Mouse (Mus musculus): ENCODE measurements around the gene Cdh4.

The Cdh4 gene

DNA sequence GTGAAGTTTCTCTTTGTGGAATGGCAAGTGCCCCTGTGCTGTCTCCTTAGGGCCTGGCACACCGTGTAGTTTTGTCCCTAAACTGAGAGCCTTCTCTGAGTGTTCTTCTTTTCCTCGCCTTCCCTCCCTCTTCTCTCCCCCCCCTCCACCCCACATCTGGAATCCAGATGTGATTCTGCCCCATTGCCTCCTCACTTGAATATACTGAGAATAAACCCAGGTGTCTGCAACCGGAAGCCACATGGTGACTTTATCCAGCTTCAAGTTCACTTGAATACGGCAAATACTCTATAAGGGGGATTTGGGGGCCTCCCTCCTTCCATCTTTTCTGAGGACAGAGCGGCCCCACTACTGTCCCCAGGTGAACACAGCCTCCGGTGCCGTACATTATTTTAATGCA is 395.8 kb downstream of the Cdh4 start:
- in situ Hi-C loops (cut with MboI, MseI), result no loop called here

DNA sequence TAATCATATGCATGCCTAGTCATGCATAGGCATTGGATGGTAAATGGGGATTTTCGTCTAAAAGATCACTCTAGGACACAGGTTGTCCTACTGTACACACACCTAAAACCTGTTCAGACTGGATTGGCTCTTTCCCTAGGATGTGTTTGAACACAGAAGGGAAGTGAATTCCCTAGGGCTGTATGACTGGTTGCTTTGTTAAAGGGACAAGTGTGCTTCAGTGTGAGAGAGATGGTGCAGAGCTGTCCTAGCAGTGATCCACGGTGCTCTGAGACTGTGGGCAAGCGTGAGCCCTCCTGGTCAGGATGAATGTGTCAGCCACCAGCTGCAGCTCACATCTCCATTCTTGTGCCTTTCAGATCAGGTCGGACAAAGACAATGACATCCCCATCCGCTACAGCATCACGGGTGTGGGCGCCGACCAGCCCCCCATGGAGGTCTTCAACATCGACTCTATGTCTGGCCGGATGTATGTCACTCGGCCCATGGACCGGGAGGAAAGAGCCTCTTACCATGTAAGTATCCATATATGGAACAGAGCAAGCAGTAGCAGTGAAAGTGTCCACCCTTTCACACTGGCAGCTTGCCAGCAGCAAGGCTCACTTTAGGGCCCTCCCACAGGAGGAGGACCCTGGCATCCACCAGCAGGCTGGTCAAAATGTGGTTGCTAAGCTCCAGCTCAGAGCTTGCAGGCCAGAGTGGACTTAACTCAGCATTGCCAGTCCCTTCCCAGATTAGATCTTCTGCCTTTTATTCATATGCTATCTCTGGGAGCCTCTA is 400.6 kb downstream of the Cdh4 start:
- in situ Hi-C loops (cut with MboI, MseI), result no loop called here

DNA sequence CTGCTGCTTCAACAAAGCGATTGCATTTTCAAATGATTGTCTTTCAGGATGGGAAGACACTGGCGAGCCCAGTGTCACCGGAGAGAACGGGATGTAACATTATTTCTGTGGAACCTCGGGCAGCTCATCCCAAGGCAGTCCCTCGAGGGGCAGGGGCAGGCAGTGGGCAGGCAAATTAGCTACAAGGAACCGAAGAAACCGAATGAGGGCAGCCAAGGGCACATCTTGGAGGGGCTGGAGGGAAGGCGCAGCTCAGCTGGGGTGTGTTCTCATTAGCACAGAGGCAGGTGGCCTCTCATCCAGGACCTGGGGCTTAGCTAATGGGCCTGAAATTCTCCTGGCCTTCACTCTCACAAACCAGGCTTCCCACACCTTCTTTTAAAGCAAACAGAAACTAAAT is 407.5 kb downstream of the Cdh4 start:
- in situ Hi-C loops (cut with MboI, MseI), result no loop called here

- in situ Hi-C loops (cut with MboI, MseI), result no loop called here
These were observed 409.9 kb downstream of the Cdh4 start for GRCm38 (mm10) chr2:179852169-179852568.

GRCm38 (mm10) chr2:179852862-179853261 is 410.6 kb downstream of the Cdh4 start:
- in situ Hi-C loops (cut with MboI, MseI), result no loop called here

- in situ Hi-C loops (cut with MboI, MseI), result no loop called here
These were observed 411.7 kb downstream of the Cdh4 start for GRCm38 (mm10) chr2:179853892-179854291.

DNA sequence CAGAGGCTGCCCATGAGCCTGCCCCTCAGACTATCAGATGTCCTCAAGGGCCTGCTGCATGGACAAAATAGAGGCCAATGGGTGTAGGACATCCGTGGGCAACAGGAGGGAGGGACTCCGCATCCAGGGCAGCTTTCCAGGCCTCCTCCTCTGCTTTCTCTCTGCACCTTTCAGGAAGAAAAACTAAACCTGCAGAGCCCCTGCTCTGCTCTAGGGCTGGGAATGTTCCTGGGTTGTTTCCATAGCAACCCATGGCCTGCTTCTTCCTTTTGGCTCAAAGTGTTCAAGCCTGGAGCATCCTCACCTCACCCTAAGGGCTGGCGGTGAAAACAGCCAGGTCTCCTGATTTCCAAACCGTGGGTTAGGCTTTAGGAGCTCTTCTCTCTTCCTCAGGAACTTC is 414.9 kb downstream of the Cdh4 start:
- in situ Hi-C loops (cut with MboI, MseI), result no loop called here

DNA sequence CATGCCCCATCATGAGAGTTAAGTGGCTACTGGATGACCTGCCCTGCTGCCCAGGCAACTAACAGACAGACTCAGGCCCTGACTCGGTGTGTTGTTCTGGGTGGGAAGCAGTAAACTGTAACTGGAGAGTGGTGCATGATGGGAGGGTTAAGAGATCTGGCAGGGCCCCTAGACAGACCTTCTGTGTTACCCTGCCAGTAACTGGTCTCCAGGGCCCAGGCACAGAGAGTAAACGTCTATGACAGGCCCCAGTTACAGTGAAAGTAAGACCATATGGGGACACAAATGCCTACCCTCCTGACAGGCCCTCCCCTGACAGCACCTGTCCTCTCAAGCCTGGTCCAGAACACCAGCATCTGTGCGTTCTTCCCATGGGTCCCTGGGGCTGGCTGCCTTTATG is 420.4 kb downstream of the Cdh4 start:
- in situ Hi-C loops (cut with MboI, MseI), result no loop called here

DNA sequence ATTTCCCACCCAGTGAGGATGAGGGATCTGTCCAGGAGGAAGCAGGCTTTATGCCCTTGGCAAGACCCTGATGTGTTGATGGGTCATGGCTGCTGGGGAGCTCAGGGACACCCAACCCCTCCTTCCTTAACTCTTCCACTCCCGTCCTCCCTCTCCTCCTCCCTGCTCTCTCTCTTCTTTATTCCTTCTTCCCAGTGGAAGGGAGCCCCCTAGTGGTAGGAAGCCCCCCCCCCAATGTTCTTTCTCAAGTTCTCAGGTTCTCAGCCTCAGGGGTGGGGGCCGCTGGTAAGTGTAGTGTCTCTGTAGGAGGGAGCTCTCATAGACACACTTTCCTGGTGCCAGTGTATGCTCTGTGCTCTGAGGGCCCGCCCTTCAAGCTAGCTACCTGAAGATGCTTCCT is 421.0 kb downstream of the Cdh4 start:
- in situ Hi-C loops (cut with MboI, MseI), result no loop called here

- in situ Hi-C loops (cut with MboI, MseI), result no loop called here
These were observed 422.9 kb downstream of the Cdh4 start for GRCm38 (mm10) chr2:179865097-179865496.

- in situ Hi-C loops (cut with MboI, MseI), result no loop called here
These were observed 425.4 kb downstream of the Cdh4 start for GRCm38 (mm10) chr2:179867669-179868068.

DNA sequence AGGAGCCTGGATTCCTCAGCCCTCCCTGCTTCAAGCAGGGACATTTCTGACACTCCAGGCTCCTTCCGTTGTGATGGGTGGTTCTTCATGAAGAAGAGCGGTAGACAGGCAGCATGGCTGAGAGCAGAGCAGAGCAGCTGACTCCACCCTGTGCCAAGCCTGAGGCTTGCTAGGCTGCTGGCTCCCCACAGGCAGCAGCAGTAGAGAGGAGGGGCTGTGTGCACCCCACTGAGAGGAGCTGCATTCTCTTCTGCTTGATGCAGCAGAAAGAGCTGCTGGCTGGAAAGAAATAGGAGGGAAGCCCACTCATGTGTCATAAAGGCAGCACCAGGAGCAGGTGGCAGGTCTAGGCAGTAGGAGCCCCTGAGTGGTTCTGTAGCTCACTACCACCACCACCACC is 427.6 kb downstream of the Cdh4 start:
- in situ Hi-C loops (cut with MboI, MseI), result loop anchor here in 1 of 2 experiments (10.0 kb wide), 1 partner anchor 185 kb away; no protein-coding TSS in a partner anchor

- in situ Hi-C loops (cut with MboI, MseI), result loop anchor here in 1 of 2 experiments (10.0 kb wide), 1 partner anchor 188 kb away; no protein-coding TSS in a partner anchor
These were observed 430.5 kb downstream of the Cdh4 start for GRCm38 (mm10) chr2:179872724-179873123.

GRCm38 (mm10) chr2:179873315-179873714 is 431.1 kb downstream of the Cdh4 start:
- in situ Hi-C loops (cut with MboI, MseI), result loop anchor here in 1 of 2 experiments (10.0 kb wide), 1 partner anchor 189 kb away; no protein-coding TSS in a partner anchor

- in situ Hi-C loops (cut with MboI, MseI), result loop anchor here in 1 of 2 experiments (10.0 kb wide), 1 partner anchor 190 kb away; no protein-coding TSS in a partner anchor
These were observed 432.9 kb downstream of the Cdh4 start for GRCm38 (mm10) chr2:179875147-179875546.

DNA sequence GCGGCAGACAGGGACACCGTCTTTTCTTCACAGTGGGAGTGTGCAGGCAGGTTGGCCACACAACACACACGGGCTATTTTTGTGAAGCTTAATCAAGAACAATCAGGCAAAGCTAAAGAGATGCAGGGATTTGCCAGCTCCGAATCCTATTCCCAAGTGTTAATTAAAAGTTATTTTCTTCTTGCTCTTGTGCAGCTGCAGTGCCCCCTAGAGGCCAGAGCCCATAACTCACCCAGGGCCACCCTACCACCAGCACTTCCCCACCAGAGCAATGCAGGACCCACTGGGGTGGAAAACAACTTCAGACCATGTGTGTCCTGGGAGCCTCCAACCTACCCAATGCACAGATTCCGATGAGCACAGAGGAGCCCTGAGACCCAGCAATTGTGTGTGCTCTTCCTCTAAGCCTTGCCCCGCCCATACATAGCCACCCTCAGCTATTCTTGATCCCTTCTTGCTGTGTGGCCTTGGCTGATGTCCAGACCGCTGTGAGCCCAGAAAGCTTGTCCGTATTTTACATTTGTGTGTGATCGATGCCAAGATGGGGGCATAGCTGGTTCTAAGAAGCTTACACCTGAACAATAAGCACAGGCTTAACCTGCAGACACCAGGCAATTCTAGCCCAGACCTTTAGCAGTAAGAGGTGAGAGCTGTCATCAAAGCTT is 435.5 kb downstream of the Cdh4 start:
- in situ Hi-C loops (cut with MboI, MseI), result loop anchor here in 1 of 2 experiments (10.0 kb wide), 1 partner anchor 193 kb away; no protein-coding TSS in a partner anchor

- in situ Hi-C loops (cut with MboI, MseI), result no loop called here
These were observed 442.3 kb downstream of the Cdh4 start for GRCm38 (mm10) chr2:179884561-179884960.

GRCm38 (mm10) chr2:179891048-179891447 is 448.8 kb downstream of the Cdh4 start:
- in situ Hi-C loops (cut with MboI, MseI), result no loop called here

DNA sequence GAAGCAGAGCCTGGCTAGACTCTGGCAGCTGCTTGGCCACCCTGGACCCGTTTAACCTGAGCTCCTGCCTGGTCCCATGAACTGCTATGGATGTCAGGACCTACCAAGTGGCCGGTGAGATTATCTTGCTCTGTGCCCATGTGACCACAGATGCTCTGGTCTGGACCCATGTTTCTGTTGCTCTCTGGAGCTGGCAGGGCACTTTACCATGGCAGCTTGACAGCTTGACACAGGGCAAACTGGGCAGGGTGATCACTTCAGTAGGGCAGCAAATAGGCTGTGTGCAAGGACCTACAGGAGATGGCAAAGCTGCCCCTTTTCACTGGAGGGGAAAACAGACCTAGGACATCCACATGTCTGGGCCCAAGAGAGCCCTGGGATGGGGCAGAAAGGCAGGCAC is 454.7 kb downstream of the Cdh4 start:
- in situ Hi-C loops (cut with MboI, MseI), result no loop called here

GRCm38 (mm10) chr2:179912911-179913310 is 470.7 kb downstream of the Cdh4 start:
- in situ Hi-C loops (cut with MboI, MseI), result no loop called here

DNA sequence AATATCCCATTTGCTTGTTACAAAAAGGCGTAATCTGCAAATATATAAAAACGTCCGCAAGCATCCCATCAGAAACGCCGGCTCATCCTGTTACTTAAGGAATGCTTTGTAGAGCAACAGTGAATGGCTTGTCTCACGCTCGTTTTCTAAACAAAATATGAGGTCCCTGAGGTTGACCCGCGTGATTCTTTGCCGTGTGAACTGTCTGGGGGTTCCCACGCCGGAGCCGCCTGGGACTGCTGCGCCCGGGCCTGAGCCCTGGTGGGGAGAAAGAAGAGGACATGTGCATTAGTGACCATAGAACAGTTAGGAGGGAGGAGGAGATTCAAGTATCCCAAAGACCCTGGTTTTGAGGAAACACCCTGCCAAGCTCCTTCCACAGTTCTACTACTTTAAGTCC is 471.1 kb downstream of the Cdh4 start:
- in situ Hi-C loops (cut with MboI, MseI), result no loop called here

DNA sequence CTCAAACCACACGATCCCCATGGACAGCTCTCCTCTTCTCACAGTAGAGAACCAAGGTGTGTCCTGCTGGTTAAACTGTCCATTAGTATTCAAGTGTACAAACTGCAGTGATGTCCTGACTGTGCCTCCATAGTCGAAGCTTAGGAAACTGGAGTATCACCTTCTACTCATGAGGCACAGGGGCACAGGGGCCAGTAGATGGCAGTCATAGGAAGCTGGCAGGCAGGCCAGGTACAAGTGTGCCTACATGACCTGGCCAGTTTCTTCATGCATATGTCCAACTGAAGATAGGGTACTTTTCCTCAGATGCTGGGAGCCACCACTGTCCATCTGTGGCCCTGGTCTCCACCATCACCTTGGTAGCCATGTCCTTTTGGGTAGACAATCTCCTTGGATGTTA is 472.0 kb downstream of the Cdh4 start:
- in situ Hi-C loops (cut with MboI, MseI), result no loop called here
